8 mouse cellular contexts compared by ENCODE assay signal in genomic region chr19:42779531-42780155, GRCm38 (mm10). TPM values are rescaled to one million over a fixed set of nuclear protein-coding genes. Genes with fewer than 3 reads are reported as not detected.
DNase-seq lines count a peak whose midpoint lies in the region; ATAC-seq lines count a peak whose summit lies in the region.

Gene Hps1, minus strand, starts transcription at chr19:42779978.

- WGBS in hindbrain, embryonic 11.5 days, result under 1% methylated on average over 43 of the region's 43 CpGs

- peak within 1 kb of the TSS; percentile 75 for H3K27ac ChIP-seq in hindbrain, embryonic 11.5 days (ENCODE audit: low read depth, low read length)

- peak within 1 kb of the TSS; percentile 76 for H3K9ac ChIP-seq in hindbrain, embryonic 11.5 days (ENCODE audit: low read depth, low read length)

- peak within 1 kb of the TSS; percentile 52 for H3K4me3 ChIP-seq in hindbrain, embryonic 11.5 days (ENCODE audit: low read depth, low read length)

- no peaks in the 10 kb centered on the region for H3K36me3 ChIP-seq in hindbrain, embryonic 11.5 days (ENCODE audit: control insufficient read depth, insufficient read depth, low read length)

- peak within 1 kb of the TSS; percentile 56 for H3K4me2 ChIP-seq in hindbrain, embryonic 11.5 days (replicated peaks; ENCODE audit: low read depth, low read length)

- H3K9me3 ChIP-seq in hindbrain, embryonic 11.5 days (ENCODE audit: control insufficient read depth, low read length), result no peaks in the 10 kb centered on the region

- peak; percentile 99 for ATAC-seq in hindbrain, embryonic 11.5 days (ENCODE audit: low FRiP score)

- H3K4me1 ChIP-seq in hindbrain, embryonic 11.5 days (replicated peaks; ENCODE audit: control insufficient read depth, insufficient read depth, low read length), result no peaks in the 10 kb centered on the region

- DNase-seq in MN1 (ENCODE audit: low spot score), result peak; percentile 79
- peak; percentile 90 for DNase-seq in cerebellum, adult 9-10 months
- peak; percentile 87 to 91 for DNase-seq in frontal cortex, adult 2 months (ENCODE audit: extremely low spot score in 1 of 2, low spot score in 1 of 2)
- peak; percentile 90 for DNase-seq in hindbrain, embryonic 11.5 days (ENCODE audit: low spot score)
- DNase-seq in layer of hippocampus, postnatal 10 days (ENCODE audit: low spot score in 2 of 2), result peak; percentile 88 to 93
- peak; percentile 96 for DNase-seq in lung, postnatal 10 days
- peak; percentile 87 for DNase-seq in ovary, postnatal 36 days (ENCODE audit: low spot score)
- DNase-seq in thymus, postnatal 25 days, result peak; percentile 92

- no peaks in the 10 kb centered on the region for H3K27me3 ChIP-seq in hindbrain, embryonic 11.5 days (ENCODE audit: control insufficient read depth, insufficient read depth, low read length)

RNA-seq across cellular contexts. Expression of gene Hps1, which starts in this region (rescaled TPM):
- polyA plus RNA-seq in frontal cortex, adult 2 months (2012; rRNA removed), result 28.8 and 33.2 TPM in 2 replicates
- 9.7 and 10.6 TPM in 2 replicates for polyA plus RNA-seq in hindbrain, embryonic 11.5 days (2014; fragmentation: Nextera tagmentation; extraction: Ambion mirVana)
- total RNA-seq in layer of hippocampus, postnatal 10 days (2021), result 10 to 100 TPM in 1 of 2 experiments, 1 to 10 TPM in 1; 8.8 to 10.3 TPM

Comparison
In these comparisons a context has a peak if more than half of its experiments do, and no peak if none do; other contexts are left out.
1. Peak in every context shown above with its lines: DNase-seq, ATAC-seq, H3K4me3 ChIP-seq and H3K27ac ChIP-seq.